Mouse (Mus musculus) hindbrain, embryonic 14.5 days (tissue): ENCODE results near the gene Clic6. TPM values are rescaled to one million over a fixed set of nuclear protein-coding genes. Genes with fewer than 3 reads are reported as not detected.
"Not testable (repeated sequence)": the region's sequence is repeated elsewhere in the genome, so short reads cannot be mapped to it uniquely, and the experiment has no call there.

Source experiments
- ATAC-seq: fragments of 200-750 bp; cut with Nextera tagmentation; 2 replicates; pipeline ENCODE4 v1.8.0; 2017; ENCODE audit warnings: moderate number of reproducible peaks, mild to moderate bottlenecking, moderate TSS enrichment, moderate library complexity; ENCODE audit not compliant: low FRiP score
- DNase-seq: peaks from one replicate; pipeline ENCODE4 v3.0.0-alpha.2; 2015; ENCODE audit warnings: low spot score
- H3K27ac ChIP-seq: fragments of 300-500 bp; sonication (generic); 2 replicates; pipeline ENCODE4 v1.5.1; 2014; ENCODE audit warnings: mild to moderate bottlenecking, moderate library complexity
- H3K27me3 ChIP-seq: fragments of 300-500 bp; sonication (generic); 2 replicates; pipeline ENCODE4 v1.6.1; 2014; ENCODE audit warnings: mild to moderate bottlenecking, low read length, mixed read lengths; ENCODE audit not compliant: control insufficient read depth, insufficient read depth
- H3K36me3 ChIP-seq: fragments of 300-500 bp; sonication (generic); replicated peaks from 2 replicates; pipeline ENCODE4 v1.6.1; 2014; ENCODE audit not compliant: control insufficient read depth, insufficient read depth
- H3K4me1 ChIP-seq: fragments of 300-500 bp; sonication (generic); replicated peaks from 2 replicates; pipeline ENCODE4 v1.6.1; 2014; ENCODE audit warnings: antibody characterized with exemption, low read length, mixed read lengths; ENCODE audit not compliant: control insufficient read depth, insufficient read depth
- H3K4me2 ChIP-seq: fragments of 300-500 bp; sonication (generic); replicated peaks from 2 replicates; pipeline ENCODE4 v1.6.1; 2014; ENCODE audit warnings: mild to moderate bottlenecking, moderate library complexity
- H3K4me3 ChIP-seq: fragments of 300-500 bp; sonication (generic); replicated peaks from 2 replicates; pipeline ENCODE4 v1.5.1; 2014; ENCODE audit warnings: mild to moderate bottlenecking, low read length
- H3K9ac ChIP-seq: fragments of 300-500 bp; sonication (generic); 2 replicates; pipeline ENCODE4 v1.6.1; 2014
- H3K9me3 ChIP-seq: fragments of 300-500 bp; sonication (generic); 2 replicates; pipeline ENCODE4 v1.6.1; 2016; ENCODE audit warnings: low read length; ENCODE audit not compliant: control insufficient read depth
- WGBS: fragments of 180-500 bp; shearing (Covaris S2); extraction: QIAGEN DNeasy Blood & Tissue Kit; methylation state at CpG from one replicate; pipeline ENCODE4 v1.1.7; 2014; 5-methylcytosine and 5-hydroxymethylcytosine counted together
- polyA plus RNA-seq: library from polyadenylated mRNA; unstranded; fragments of >200 nt; fragmentation: Nextera tagmentation; extraction: Ambion mirVana; gene quantifications from 2 replicates; pipeline ENCODE4 v1.2.1, GENCODE M21; 2014

The Clic6 gene
- polyA plus RNA-seq, 1 experiment from 2014 or later = 9.3 TPM

DNA sequence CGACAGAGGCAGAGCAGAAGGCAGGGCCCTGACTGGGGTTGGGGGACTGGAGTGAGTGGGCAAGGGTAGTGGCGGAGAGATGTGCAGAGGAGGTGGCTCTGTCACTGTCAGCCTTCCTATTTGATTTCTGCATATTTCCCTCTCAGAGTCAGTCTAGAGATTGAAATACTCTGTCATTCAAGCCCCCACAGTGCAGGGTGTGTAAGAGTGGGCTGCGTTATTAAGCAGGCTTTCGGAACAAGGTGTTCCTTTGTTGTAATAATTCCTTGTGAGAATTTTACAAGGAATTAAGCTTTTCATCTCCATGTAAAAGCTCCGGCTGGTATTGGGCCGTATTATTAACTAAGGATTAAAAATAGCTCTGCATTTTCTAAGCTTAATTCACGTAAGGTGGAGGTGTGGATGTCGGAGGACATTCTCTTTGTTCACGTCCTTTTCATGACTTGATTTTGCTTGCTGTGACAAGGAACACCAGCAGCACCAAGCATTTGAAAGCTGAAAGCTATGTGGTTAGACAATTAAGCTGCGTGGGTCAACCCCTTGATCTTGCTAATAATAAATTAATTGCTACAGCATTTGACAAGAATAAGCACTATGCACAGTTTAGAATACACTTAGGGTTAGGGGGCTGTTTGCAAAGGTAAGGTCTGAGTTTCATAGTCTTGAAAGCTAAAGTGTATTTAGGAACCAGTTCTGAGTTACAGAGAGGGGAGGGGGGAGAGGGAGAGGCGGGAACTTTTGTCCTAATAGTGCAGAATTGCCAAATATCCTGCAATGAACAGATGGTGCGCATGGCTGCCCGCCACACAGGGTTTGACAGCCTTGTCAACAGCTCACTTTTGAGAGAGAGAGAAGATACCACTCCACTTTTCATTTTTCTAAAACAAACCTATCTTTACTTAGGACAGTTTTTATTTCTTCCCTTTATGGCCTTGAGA is 25.6 kb downstream of the Clic6 start:
- ATAC-seq (no peak), DNase-seq (no peak)
- H3K9ac ChIP-seq = no peak overlapping the region
- no peaks in the 10 kb centered on the region for H3K4me1 ChIP-seq
- H3K9me3 ChIP-seq = no peaks in the 10 kb centered on the region
- H3K27ac ChIP-seq = no peak overlapping the region
- no peak overlapping the region for H3K4me3 ChIP-seq
- no peaks in the 10 kb centered on the region for H3K27me3 ChIP-seq
- no peaks in the 10 kb centered on the region for H3K36me3 ChIP-seq
- H3K4me2 ChIP-seq = no peak overlapping the region
- WGBS = 66% methylated on average over 13 of the region's 13 CpGs

DNA sequence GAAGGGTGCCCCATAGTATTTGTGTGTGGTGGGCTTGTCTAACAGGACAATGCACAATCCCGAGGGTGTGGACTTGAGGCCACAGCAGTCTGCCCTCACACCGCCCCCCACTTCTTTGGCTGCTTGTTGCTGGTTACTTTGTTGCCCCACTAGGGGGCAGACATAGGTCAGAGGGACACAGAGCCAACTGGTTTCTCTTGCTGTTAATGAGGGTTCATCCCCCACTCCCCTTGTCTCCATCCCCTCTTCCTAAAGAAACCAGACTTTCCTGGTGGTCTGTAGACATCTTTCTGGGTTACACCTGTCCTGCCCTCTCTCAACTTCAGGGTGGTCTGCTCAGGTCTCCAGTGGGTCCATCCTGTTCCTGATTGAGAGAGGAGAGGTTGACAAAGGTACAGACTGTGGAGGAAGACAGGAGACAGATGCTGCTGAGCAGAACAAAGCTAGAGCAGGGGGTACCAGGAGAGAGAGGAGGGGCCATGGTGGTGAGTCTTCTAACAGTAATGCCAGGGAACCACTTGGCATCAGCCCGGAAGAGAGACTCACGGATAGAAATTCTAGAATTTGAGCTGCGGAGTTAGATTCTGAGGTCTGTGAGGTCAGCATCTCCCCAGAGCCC is 26.3 kb downstream of the Clic6 start:
- ATAC-seq (no peak), DNase-seq (peak; percentile 37)
- Histone ChIP-seq H3K27me3 (no peaks in the 10 kb centered on the region), H3K4me3 (no peak overlapping the region), H3K4me2 (no peak overlapping the region), H3K9ac (no peak overlapping the region), H3K4me1 (no peaks in the 10 kb centered on the region), H3K36me3 (no peaks in the 10 kb centered on the region), H3K27ac (no peak overlapping the region), H3K9me3 (no peaks in the 10 kb centered on the region)
- 63% methylated on average over 5 of the region's 5 CpGs for WGBS

DNA sequence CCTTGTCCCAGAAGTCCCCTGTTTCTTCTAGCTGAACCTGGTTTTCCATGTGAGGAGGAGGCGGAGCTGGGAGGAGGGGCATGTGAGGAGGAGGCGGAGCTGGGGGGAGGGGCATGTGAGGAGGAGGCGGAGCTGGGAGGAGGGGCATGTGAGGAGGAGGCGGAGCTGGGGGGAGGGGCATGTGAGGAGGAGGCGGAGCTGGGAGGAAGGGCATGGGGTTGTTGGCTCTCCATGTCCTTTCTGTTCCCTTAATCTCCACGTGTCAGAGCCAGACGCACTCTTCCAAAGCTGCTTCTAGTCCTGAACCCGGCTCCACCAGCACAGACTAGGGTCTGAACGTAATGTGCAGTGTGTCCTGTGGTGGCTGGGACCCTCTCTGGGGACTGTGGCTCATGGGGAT is 29.4 kb downstream of the Clic6 start:
- ATAC-seq, H3K36me3 ChIP-seq, H3K4me1 ChIP-seq, H3K27me3 ChIP-seq, H3K27ac ChIP-seq, H3K4me3 ChIP-seq, DNase-seq, H3K9me3 ChIP-seq, H3K4me2 ChIP-seq, H3K9ac ChIP-seq: not testable (repeated sequence)
- WGBS = 79% methylated on average over 9 of the region's 9 CpGs

DNA sequence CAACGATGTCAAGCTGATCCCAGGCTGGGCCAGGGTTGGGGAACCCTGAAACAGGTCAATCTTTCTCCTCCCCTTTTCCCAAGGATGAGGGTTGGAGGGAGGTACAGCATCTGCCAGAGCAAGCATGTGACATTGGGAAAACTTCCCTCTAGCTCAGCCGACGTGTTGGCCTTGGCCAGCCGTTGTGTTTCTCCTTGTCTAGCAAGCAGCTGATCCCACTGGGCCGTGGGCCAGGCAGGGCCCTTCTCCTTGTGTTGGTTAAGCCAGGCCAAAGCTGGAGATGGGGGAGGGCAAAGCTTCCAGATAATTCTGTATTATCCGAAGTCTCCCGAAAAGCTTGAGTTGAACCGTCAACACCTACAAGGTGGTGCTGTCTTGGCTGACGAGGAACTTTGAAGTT is 30.6 kb downstream of the Clic6 start:
- ATAC-seq (no peak), DNase-seq (no peak)
- Histone ChIP-seq H3K36me3 (no peaks in the 10 kb centered on the region), H3K4me2 (no peak overlapping the region), H3K9ac (no peak overlapping the region), H3K9me3 (no peaks in the 10 kb centered on the region), H3K4me1 (no peaks in the 10 kb centered on the region), H3K4me3 (no peak overlapping the region), H3K27ac (no peak overlapping the region), H3K27me3 (no peaks in the 10 kb centered on the region)
- 88% methylated on average over 9 of the region's 9 CpGs for WGBS

DNA sequence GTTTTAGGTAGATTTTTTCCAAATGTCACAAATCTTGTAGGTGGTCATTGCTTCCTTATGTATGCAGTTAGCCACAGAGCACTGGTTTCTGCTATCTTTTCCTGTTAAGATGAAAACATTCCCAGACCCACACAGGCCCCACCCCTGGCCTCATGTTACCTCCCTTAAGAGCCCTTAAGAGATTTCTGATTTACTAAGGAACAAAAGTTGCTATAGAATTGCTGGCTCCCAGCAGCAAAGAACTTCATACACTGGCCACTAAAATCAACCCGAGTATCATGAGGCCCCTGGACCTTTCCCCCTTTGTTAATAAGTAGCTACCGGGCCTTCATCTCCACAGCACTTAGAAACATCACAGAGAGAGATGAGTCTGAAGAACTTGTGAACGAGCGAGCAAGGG is 33.2 kb downstream of the Clic6 start:
- no peak overlapping the region for H3K4me3 ChIP-seq
- H3K9me3 ChIP-seq = no peaks in the 10 kb centered on the region
- H3K27me3 ChIP-seq = no peaks in the 10 kb centered on the region
- DNase-seq (no peak), ATAC-seq (no peak)
- no peak overlapping the region for H3K9ac ChIP-seq
- H3K36me3 ChIP-seq = no peaks in the 10 kb centered on the region
- no peak overlapping the region for H3K27ac ChIP-seq
- no peaks in the 10 kb centered on the region for H3K4me1 ChIP-seq
- H3K4me2 ChIP-seq = no peak overlapping the region
- WGBS = 56% methylated on average over 4 of the region's 4 CpGs

DNA sequence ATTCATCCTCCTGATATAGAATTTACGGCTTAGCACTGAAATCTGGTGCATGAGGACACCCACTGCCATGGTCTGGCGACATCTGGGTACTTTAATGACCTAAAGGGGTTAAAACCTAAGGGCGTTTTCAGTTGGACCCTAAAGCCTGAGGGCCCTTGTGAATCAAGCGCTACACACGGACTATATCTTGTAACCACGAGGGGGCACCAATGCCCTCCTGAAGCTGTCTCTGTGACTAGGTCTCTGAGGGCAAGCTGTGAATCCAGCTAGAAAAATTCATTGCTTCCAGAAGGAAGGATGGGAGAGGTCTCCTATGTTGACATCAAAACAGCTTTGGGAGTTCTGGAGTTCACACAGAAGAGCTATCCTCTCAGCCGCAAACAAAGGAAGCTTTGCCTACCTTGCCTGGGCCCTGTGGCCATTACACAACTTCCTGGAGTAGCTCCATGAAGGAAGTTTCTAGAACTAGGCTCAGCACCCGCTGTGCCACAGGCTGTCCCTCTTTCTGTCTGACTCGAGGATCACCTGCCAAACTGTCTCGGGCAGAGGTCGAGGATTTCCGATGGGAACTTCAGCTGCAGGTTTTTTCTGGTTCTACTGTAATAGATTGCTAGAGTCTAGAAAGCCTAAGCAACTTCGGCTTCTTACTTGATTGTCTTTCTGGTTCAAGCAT is 34.4 kb downstream of the Clic6 start:
- 57% methylated on average over 13 of the region's 13 CpGs for WGBS
- no peaks in the 10 kb centered on the region for H3K9me3 ChIP-seq
- ATAC-seq (no peak), DNase-seq (peak; percentile 44)
- no peak overlapping the region for H3K4me2 ChIP-seq
- H3K4me1 ChIP-seq = no peaks in the 10 kb centered on the region
- H3K27ac ChIP-seq = no peak overlapping the region
- H3K9ac ChIP-seq = no peak overlapping the region
- no peaks in the 10 kb centered on the region for H3K36me3 ChIP-seq
- H3K4me3 ChIP-seq = no peak overlapping the region
- H3K27me3 ChIP-seq = no peaks in the 10 kb centered on the region

DNA sequence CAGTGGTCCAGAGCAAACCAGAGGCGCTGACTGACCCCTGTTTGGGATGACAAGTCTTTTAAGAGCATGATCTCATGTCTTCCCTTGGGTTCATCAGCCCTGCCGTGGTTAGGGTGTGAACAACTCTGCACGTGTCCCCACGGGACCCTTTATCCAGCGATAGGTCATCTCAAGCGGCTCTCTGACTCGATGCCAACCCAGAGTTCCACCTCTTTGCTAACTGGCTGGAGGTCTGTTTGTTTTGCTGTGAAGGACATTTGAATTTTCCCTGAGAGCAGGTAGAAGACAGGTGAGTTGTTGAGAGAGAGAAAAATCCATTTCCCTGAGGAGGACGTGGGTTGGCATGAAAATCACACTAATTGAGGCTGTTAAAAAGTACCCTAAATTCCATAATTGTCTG is 37.8 kb downstream of the Clic6 start:
- ATAC-seq = no peak
- WGBS = 85% methylated on average over 8 of the region's 8 CpGs
- H3K9me3 ChIP-seq = no peaks in the 10 kb centered on the region

DNA sequence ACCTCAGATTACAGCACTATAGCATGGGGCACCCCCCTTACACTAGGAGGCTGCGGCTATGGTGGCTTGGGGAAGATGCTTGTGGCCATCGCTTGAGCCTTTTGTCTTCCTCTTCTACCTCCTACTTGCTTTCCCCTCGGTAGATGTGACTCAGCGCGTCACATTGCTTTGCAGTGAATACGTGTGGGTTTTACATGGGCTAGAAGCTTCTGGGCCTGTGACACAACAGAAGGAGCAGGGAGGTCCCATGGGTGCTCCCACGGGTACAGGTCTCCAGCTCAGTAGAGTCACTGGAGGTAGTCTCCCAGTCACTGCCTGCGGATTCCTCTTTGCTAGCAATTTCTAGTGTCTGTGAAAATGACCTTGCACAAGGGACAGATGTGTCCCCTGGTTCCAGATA is 39.1 kb downstream of the Clic6 start:
- Histone ChIP-seq H3K27me3 (no peaks in the 10 kb centered on the region), H3K4me2 (no peak overlapping the region), H3K9me3 (no peaks in the 10 kb centered on the region), H3K9ac (no peak overlapping the region), H3K4me1 (no peaks in the 10 kb centered on the region), H3K27ac (no peak overlapping the region), H3K36me3 (no peaks in the 10 kb centered on the region), H3K4me3 (no peak overlapping the region)
- no peak for DNase-seq
- 79% methylated on average over 8 of the region's 8 CpGs for WGBS
- ATAC-seq = no peak

More for the DNA sequence above, 37.8 kb downstream of the Clic6 start:
- Histone ChIP-seq H3K27me3 (no peaks in the 10 kb centered on the region), H3K4me1 (no peaks in the 10 kb centered on the region), H3K9ac (no peak overlapping the region), H3K4me2 (no peak overlapping the region), H3K36me3 (no peaks in the 10 kb centered on the region), H3K4me3 (no peak overlapping the region), H3K27ac (no peak overlapping the region)
- no peak for DNase-seq

DNA sequence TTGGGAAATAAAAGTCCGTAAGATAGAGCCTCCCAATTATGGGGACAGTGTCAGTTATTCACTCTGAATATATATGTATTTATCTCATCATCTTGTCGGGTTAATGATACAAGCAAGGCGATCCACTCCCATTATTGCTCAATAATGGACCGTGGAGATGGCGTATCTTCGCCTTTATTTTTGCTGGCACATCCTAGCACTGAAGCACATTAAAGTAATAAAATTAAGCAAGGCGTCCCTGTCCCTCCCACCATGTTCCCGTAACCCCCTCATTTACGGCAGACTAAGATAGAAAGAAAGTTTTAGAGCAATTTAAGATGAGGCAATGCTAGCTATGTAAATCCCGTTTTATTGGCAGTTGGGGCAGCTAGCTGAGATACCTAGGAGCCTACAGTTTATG is 40.4 kb downstream of the Clic6 start:
- 70% methylated on average over 10 of the region's 10 CpGs for WGBS
- H3K4me3 ChIP-seq = no peak overlapping the region
- ATAC-seq = no peak
- no peaks in the 10 kb centered on the region for H3K27me3 ChIP-seq
- H3K36me3 ChIP-seq = no peaks in the 10 kb centered on the region
- H3K9ac ChIP-seq = no peak overlapping the region
- no peak overlapping the region for H3K27ac ChIP-seq
- DNase-seq = no peak
- 0 out of 2 replicates have a peak, but pooled peaks cover 3% of the 10 kb centered on the region for H3K9me3 ChIP-seq
- no peak overlapping the region for H3K4me2 ChIP-seq
- H3K4me1 ChIP-seq = no peaks in the 10 kb centered on the region
